Mouse (Mus musculus): ENCODE data around the gene Gfi1b. TPM values are rescaled to one million over a fixed set of nuclear protein-coding genes. Genes with fewer than 3 reads are reported as not detected.

The Gfi1b gene
- polyA plus RNA-seq, 1 experiment = not detected

GRCm38 (mm10) chr2:28617498-28618486, 4.0 kb downstream of the Gfi1b start:
- Histone ChIP-seq H3K4me1 (ENCODE audit: control insufficient read depth, insufficient read depth, low read length) (no peaks in the 10 kb centered on the region), H3K4me3 (ENCODE audit: insufficient read depth, low read depth, low read length) (no peak overlapping the region), H3K27ac (ENCODE audit: insufficient read depth, low read depth, low read length) (no peak overlapping the region)
- no peak for TF ChIP-seq CTCF (IDR thresholded peaks at IDR 0.05; ENCODE audit: insufficient read depth, low read depth, low read length)
- TF ChIP-seq POLR2A (IDR thresholded peaks at IDR 0.05; ENCODE audit: insufficient read depth, low read depth, low read length) = no peak
- 84% methylated on average over 8 of the region's 8 CpGs for WGBS

DNA sequence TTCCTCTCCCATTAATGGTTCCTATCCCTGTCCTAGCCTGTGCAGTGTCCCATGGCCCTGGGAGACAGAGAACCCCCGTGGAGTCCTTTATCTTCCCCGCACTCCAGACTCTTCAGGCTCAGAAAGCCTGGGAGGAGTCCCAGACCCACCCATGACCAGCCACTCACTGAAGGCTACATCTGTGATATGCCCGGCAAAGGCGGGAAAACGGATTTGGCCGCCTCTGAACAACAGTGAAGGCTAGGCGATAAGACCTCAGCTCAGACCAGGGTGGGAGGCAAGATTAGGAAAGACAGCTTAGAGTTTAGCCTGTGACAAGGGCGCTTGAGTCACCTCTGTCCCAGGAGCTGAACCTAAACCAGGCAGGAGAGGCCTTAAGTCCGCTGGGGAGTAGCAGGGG, 4.9 kb downstream of the Gfi1b start:
- no peak overlapping the region for H3K4me3 ChIP-seq (ENCODE audit: insufficient read depth, low read depth, low read length)
- H3K27ac ChIP-seq (ENCODE audit: insufficient read depth, low read depth, low read length) = no peak overlapping the region
- TF ChIP-seq POLR2A (IDR thresholded peaks at IDR 0.05; ENCODE audit: insufficient read depth, low read depth, low read length) (no peak), CTCF (IDR thresholded peaks at IDR 0.05; ENCODE audit: insufficient read depth, low read depth, low read length) (no peak)
- H3K4me1 ChIP-seq (ENCODE audit: control insufficient read depth, insufficient read depth, low read length) = no peaks in the 10 kb centered on the region
- 86% methylated on average over 9 of the region's 9 CpGs for WGBS

DNA sequence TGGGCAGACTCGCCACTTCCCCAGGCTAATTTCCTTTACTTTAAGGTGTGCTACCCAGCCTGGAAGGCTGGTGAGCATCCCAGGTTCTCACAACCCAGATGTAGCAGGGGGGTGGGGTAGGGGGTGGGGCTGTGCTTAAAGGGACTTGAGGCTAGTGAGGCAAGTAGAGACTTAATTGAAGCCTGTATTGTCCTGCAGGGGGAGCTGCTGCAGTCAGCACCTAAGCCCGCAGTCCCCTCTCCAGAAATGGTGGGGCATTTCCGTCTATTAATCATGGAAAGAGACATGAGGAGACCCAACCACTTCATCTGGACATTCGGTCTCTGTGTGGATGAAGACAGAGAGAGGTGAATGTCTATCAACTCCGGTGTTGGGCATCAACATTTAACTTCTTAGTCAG, 5.4 kb downstream of the Gfi1b start:
- Histone ChIP-seq H3K27ac (ENCODE audit: insufficient read depth, low read depth, low read length) (no peak overlapping the region), H3K4me3 (ENCODE audit: insufficient read depth, low read depth, low read length) (no peak overlapping the region), H3K4me1 (ENCODE audit: control insufficient read depth, insufficient read depth, low read length) (no peaks in the 10 kb centered on the region)
- TF ChIP-seq CTCF (IDR thresholded peaks at IDR 0.05; ENCODE audit: insufficient read depth, low read depth, low read length) = no peak
- no peak for TF ChIP-seq POLR2A (IDR thresholded peaks at IDR 0.05; ENCODE audit: insufficient read depth, low read depth, low read length)
- WGBS = 47% methylated on average over 5 of the region's 5 CpGs

- H3K4me3 ChIP-seq (ENCODE audit: insufficient read depth, low read depth, low read length) = no peak overlapping the region
- 93% methylated on average over 10 of the region's 10 CpGs for WGBS
- no peak for TF ChIP-seq POLR2A (IDR thresholded peaks at IDR 0.05; ENCODE audit: insufficient read depth, low read depth, low read length)
- no peaks in the 10 kb centered on the region for H3K4me1 ChIP-seq (ENCODE audit: control insufficient read depth, insufficient read depth, low read length)
- no peak overlapping the region for H3K27ac ChIP-seq (ENCODE audit: insufficient read depth, low read depth, low read length)
Observed at GRCm38 (mm10) chr2:28613599-28613998, 8.2 kb downstream of the Gfi1b start.

DNA sequence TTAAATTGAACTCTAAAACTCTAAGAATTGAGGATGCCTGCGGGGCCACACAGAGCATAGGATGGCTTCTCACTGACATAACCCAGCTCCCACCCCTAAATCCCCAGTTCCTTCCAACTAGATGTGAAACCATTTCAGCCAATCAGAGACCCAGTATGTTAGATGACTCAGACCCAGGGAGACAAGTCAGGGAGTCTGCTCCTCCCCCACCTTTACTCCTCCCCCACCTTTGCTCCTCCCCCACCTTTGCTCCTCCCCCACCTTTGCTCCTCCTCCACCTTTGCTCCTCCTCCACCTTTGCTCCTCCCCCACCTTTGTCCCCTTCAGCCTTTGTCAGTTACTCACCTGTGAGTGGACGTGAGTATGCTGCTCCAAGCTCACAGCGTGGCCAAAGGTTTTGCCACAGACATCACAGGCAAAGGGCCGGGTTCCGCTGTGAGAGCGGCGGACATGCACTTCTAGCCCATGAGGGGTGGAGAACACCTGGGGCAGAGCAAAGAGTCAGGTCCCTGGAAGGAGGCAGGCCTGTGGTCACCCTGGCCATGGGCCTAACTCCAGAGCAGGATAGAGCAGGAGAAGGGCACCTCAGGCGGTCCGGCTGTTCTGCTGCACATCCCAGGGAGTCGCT, 9.2 kb downstream of the Gfi1b start:
- TF ChIP-seq CTCF (IDR thresholded peaks at IDR 0.05; ENCODE audit: insufficient read depth, low read depth, low read length) (no peak), POLR2A (IDR thresholded peaks at IDR 0.05; ENCODE audit: insufficient read depth, low read depth, low read length) (no peak)
- no peak overlapping the region for H3K4me3 ChIP-seq (ENCODE audit: insufficient read depth, low read depth, low read length)
- no peaks in the 10 kb centered on the region for H3K4me1 ChIP-seq (ENCODE audit: control insufficient read depth, insufficient read depth, low read length)
- 77% methylated on average over 10 of the region's 10 CpGs for WGBS
- H3K27ac ChIP-seq (ENCODE audit: insufficient read depth, low read depth, low read length) = no peak overlapping the region

DNA sequence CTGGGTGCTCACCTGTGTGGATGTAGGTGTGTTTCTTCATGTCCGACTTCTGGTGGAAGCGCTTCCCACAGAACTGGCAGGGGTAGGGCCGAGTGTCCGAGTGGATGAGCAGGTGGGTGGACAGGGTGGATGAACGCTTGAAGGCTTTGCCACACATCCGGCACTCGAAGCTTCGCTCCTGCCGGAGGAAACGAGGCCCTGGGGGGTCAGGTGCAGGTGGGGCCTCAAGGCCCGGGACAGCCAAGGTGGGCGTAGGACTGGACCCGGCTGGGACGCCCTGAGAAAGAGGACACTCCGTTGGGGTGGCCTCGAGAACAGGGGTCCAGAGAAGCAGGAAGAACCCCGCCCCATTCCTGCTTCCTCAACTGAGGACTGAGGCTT, 10.4 kb downstream of the Gfi1b start:
- WGBS = 84% methylated on average over 17 of the region's 17 CpGs
- Histone ChIP-seq H3K4me1 (ENCODE audit: control insufficient read depth, insufficient read depth, low read length) (no peaks in the 10 kb centered on the region), H3K4me3 (ENCODE audit: insufficient read depth, low read depth, low read length) (no peak overlapping the region), H3K27ac (ENCODE audit: insufficient read depth, low read depth, low read length) (no peak overlapping the region)
- TF ChIP-seq POLR2A (IDR thresholded peaks at IDR 0.05; ENCODE audit: insufficient read depth, low read depth, low read length) (no peak), CTCF (IDR thresholded peaks at IDR 0.05; ENCODE audit: insufficient read depth, low read depth, low read length) (no peak)

DNA sequence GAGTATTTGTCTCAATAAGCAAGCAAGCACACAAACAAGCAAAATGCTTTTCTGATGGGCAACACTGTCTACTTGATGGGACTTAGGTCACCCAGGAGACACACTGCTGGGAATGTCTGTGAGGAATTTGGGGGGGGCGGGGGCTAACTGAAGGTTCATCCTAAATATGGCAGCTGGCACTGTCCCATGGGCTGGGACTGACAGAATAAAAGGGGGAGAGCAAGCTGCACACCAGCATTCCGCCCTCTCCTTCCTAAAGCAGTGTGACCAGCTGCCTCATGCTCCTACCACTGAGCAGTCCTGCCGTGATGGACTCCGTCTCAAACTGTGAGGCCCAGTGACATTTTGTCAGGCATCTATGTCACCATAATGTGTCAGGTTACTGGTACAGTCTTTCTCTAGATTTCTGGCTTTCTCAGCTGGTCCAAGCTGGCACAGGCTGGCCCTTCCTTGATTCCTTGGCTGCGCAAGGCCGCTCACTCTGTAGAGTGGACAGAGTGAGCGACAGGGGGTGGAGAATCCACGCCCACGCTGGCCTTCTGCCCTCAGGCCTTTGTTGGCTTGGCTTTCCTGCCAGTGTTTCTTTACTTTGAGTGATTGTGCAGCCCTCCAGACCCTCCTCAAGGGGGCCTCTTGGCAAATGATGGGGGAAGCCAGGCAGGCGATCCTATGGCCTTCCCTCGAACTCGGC, 10.9 kb downstream of the Gfi1b start:
- WGBS = 63% methylated on average over 12 of the region's 12 CpGs
- no peak overlapping the region for H3K4me3 ChIP-seq (ENCODE audit: insufficient read depth, low read depth, low read length)
- TF ChIP-seq CTCF (IDR thresholded peaks at IDR 0.05; ENCODE audit: insufficient read depth, low read depth, low read length) = no peak
- no peak for TF ChIP-seq POLR2A (IDR thresholded peaks at IDR 0.05; ENCODE audit: insufficient read depth, low read depth, low read length)
- no peak overlapping the region for H3K27ac ChIP-seq (ENCODE audit: insufficient read depth, low read depth, low read length)
- H3K4me1 ChIP-seq (ENCODE audit: control insufficient read depth, insufficient read depth, low read length) = no peaks in the 10 kb centered on the region

GRCm38 (mm10) chr2:28609851-28610250, 11.9 kb downstream of the Gfi1b start:
- 91% methylated on average over 10 of the region's 10 CpGs for WGBS
- H3K4me1 ChIP-seq (ENCODE audit: control insufficient read depth, insufficient read depth, low read length) = no peaks in the 10 kb centered on the region
- TF ChIP-seq POLR2A (IDR thresholded peaks at IDR 0.05; ENCODE audit: insufficient read depth, low read depth, low read length) (no peak), CTCF (IDR thresholded peaks at IDR 0.05; ENCODE audit: insufficient read depth, low read depth, low read length) (no peak)

More at GRCm38 (mm10) chr2:28609851-28610250, 11.9 kb downstream of the Gfi1b start:
- H3K4me3 ChIP-seq (ENCODE audit: insufficient read depth, low read depth, low read length) = no peak overlapping the region
- H3K27ac ChIP-seq (ENCODE audit: insufficient read depth, low read depth, low read length) = no peak overlapping the region

Measured in olfactory bulb, adult 2 months (tissue).